Mouse (Mus musculus): Measurements from ENCODE around the gene Gpr50. TPM values are rescaled to one million over a fixed set of nuclear protein-coding genes. Genes with fewer than 3 reads are reported as not detected.

The Gpr50 gene
- total and polyA plus RNA-seq, 3 experiments: not detected

GRCm38 (mm10) chrX:71648848-71649454, 14.5 kb upstream of the Gpr50 start:
- H3K27me3 ChIP-seq (ENCODE audit: control insufficient read depth in 1 of 2, insufficient read depth in 2 of 2, low read length in 2 of 2): no peaks in the 10 kb centered on the region; a peak in 1 of 4 replicates
- TF ChIP-seq CHD2 (IDR thresholded peaks at IDR 0.05; ENCODE audit: low read length): no peak
- TF ChIP-seq GATA1 (IDR thresholded peaks at IDR 0.05; ENCODE audit: low read depth, low read length): no peak
- TF ChIP-seq GABPA (IDR thresholded peaks at IDR 0.05; ENCODE audit: low read depth, low read length): no peak
- peak; percentile 27; the same call in 1 of the 2 replicates for TF ChIP-seq SMC3 (IDR thresholded peaks at IDR 0.05; ENCODE audit: low read depth, low read length)
- TF ChIP-seq CTCF (IDR thresholded peaks at IDR 0.05 in 2 of 3, conservative IDR thresholded peaks at IDR 0.05 in 1 of 3; ENCODE audit: control insufficient read depth in 1 of 3, insufficient read depth in 1 of 3, low read depth in 2 of 3, low read length in 3 of 3, poor library complexity in 1 of 3, severe bottlenecking in 1 of 3): peak; percentile 12 to 50 (median 31); a peak in 4 of 6 replicates
- TF ChIP-seq BHLHE40 (IDR thresholded peaks at IDR 0.05; ENCODE audit: borderline replicate concordance, low read depth, low read length): no peak
- TF ChIP-seq POLR2A (IDR thresholded peaks at IDR 0.05; ENCODE audit: control insufficient read depth in 1 of 2, insufficient read depth in 1 of 2, low read depth in 1 of 2, low read length in 2 of 2, poor library complexity in 1 of 2): no peak
- peak; percentile 29 for TF ChIP-seq RAD21 (IDR thresholded peaks at IDR 0.05; ENCODE audit: low read depth, low read length)
- H3K9ac ChIP-seq (ENCODE audit: control insufficient read depth, low read depth, low read length, poor library complexity, severe bottlenecking): no peak overlapping the region
- no peaks in the 10 kb centered on the region for H3K9me3 ChIP-seq (replicated peaks; ENCODE audit: insufficient read depth, low read length)
- no peaks in the 10 kb centered on the region for H3K79me2 ChIP-seq (ENCODE audit: control insufficient read depth, insufficient read depth, low read length, poor library complexity)
- no peak overlapping the region for H3K27ac ChIP-seq (ENCODE audit: control insufficient read depth, low read depth, low read length)
- H3K4me1 ChIP-seq (ENCODE audit: control insufficient read depth in 1 of 2, insufficient read depth in 2 of 2, low read length in 2 of 2): no peaks in the 10 kb centered on the region
- peak; percentile 44 for DNase-seq (ENCODE audit: low read depth, low spot score)
- no peak overlapping the region for H3K4me3 ChIP-seq (ENCODE audit: control insufficient read depth in 1 of 2, insufficient read depth in 1 of 2, low read depth in 2 of 2, low read length in 2 of 2)
- H3K36me3 ChIP-seq (ENCODE audit: control insufficient read depth in 1 of 2, insufficient read depth in 2 of 2, low read length in 2 of 2): no peaks in the 10 kb centered on the region

- DNase-seq (ENCODE audit: low read depth, low spot score): no peak
- no peaks in the 10 kb centered on the region; a peak in 1 of 4 replicates for H3K27me3 ChIP-seq (ENCODE audit: control insufficient read depth in 1 of 2, insufficient read depth in 2 of 2, low read length in 2 of 2)
- TF ChIP-seq CTCF (IDR thresholded peaks at IDR 0.05 in 2 of 3, conservative IDR thresholded peaks at IDR 0.05 in 1 of 3; ENCODE audit: control insufficient read depth in 1 of 3, insufficient read depth in 1 of 3, low read depth in 2 of 3, low read length in 3 of 3, poor library complexity in 1 of 3, severe bottlenecking in 1 of 3) (no peak), NRF1 (IDR thresholded peaks at IDR 0.05; ENCODE audit: insufficient read depth, low read depth, low read length, poor library complexity, severe bottlenecking) (no peak), TBP (IDR thresholded peaks at IDR 0.05; ENCODE audit: low read depth, low read length) (no peak), USF1 (IDR thresholded peaks at IDR 0.05; ENCODE audit: low read depth, low read length) (no peak), JUND (IDR thresholded peaks at IDR 0.05; ENCODE audit: low read depth, low read length) (no peak), SIN3A (IDR thresholded peaks at IDR 0.05; ENCODE audit: low read length) (no peak), POLR2AphosphoS2 (IDR thresholded peaks at IDR 0.05; ENCODE audit: low read length) (no peak), UBTF (IDR thresholded peaks at IDR 0.05; ENCODE audit: borderline replicate concordance, insufficient read depth, low read depth, low read length) (no peak), GATA1 (IDR thresholded peaks at IDR 0.05; ENCODE audit: low read depth, low read length) (no peak), ZC3H11A (IDR thresholded peaks at IDR 0.05; ENCODE audit: low read depth, low read length) (no peak), ZNF384 (IDR thresholded peaks at IDR 0.05; ENCODE audit: low read depth, low read length) (no peak)
- no peak overlapping the region for H3K9ac ChIP-seq (ENCODE audit: control insufficient read depth, low read depth, low read length, poor library complexity, severe bottlenecking)
- no peak overlapping the region for H3K4me3 ChIP-seq (ENCODE audit: control insufficient read depth in 1 of 2, insufficient read depth in 1 of 2, low read depth in 2 of 2, low read length in 2 of 2)
- H3K27ac ChIP-seq (ENCODE audit: control insufficient read depth, low read depth, low read length): no peak overlapping the region
- H3K36me3 ChIP-seq (ENCODE audit: control insufficient read depth in 1 of 2, insufficient read depth in 2 of 2, low read length in 2 of 2): no peaks in the 10 kb centered on the region
- H3K79me2 ChIP-seq (ENCODE audit: control insufficient read depth, insufficient read depth, low read length, poor library complexity): no peaks in the 10 kb centered on the region
- no peaks in the 10 kb centered on the region for H3K9me3 ChIP-seq (replicated peaks; ENCODE audit: insufficient read depth, low read length)
- no peaks in the 10 kb centered on the region for H3K4me1 ChIP-seq (ENCODE audit: control insufficient read depth in 1 of 2, insufficient read depth in 2 of 2, low read length in 2 of 2)
These were observed 13.5 kb upstream of the Gpr50 start for GRCm38 (mm10) chrX:71649993-71650392.

Measured in MEL (cell line).